Mouse (Mus musculus) forebrain, embryonic 11.5 days (tissue): Measurements from ENCODE around the gene Dusp14. TPM values are rescaled to one million over a fixed set of nuclear protein-coding genes. Genes with fewer than 3 reads are reported as not detected.
A peak's percentile ranks its signal among the peaks of the same experiment; 100 is the strongest.

ENCODE experiments used
- ATAC-seq: fragments of 200-750 bp; cut with Nextera tagmentation; replicated peaks from 2 replicates; pipeline ENCODE4 v1.8.0; 2017; ENCODE audit warnings: moderate TSS enrichment; ENCODE audit not compliant: low FRiP score
- DNase-seq: peaks from one replicate; pipeline ENCODE4 v3.0.0-alpha.2; 2017; ENCODE audit warnings: low spot score
- H3K27ac ChIP-seq: fragments of 300-500 bp; sonication (generic); 2 replicates; pipeline ENCODE4 v1.5.1; 2014; ENCODE audit warnings: low read depth, low read length
- H3K27me3 ChIP-seq: fragments of 300-500 bp; sonication (generic); 2 replicates; pipeline ENCODE4 v1.6.1; 2014; ENCODE audit warnings: mild to moderate bottlenecking, low read length, mixed read lengths; ENCODE audit not compliant: control insufficient read depth, insufficient read depth
- H3K36me3 ChIP-seq: fragments of 300-500 bp; sonication (generic); 2 replicates; pipeline ENCODE4 v1.6.1; 2014; ENCODE audit warnings: mild to moderate bottlenecking, low read length, moderate library complexity, mixed read lengths; ENCODE audit not compliant: control insufficient read depth, insufficient read depth
- H3K4me1 ChIP-seq: fragments of 300-500 bp; sonication (generic); replicated peaks from 2 replicates; pipeline ENCODE4 v1.6.1; 2014; ENCODE audit warnings: low read length, mixed read lengths; ENCODE audit not compliant: control insufficient read depth, insufficient read depth
- H3K4me2 ChIP-seq: fragments of 300-500 bp; sonication (generic); 2 replicates; pipeline ENCODE4 v1.6.1; 2014; ENCODE audit warnings: low read depth, mild to moderate bottlenecking, low read length, moderate library complexity, mixed read lengths; ENCODE audit not compliant: severe bottlenecking
- H3K4me3 ChIP-seq: fragments of 300-500 bp; sonication (generic); 2 replicates; pipeline ENCODE4 v1.5.1; 2014; ENCODE audit warnings: low read depth, low read length
- H3K9ac ChIP-seq: fragments of 300-500 bp; sonication (generic); 2 replicates; pipeline ENCODE4 v1.6.1; 2014; ENCODE audit warnings: low read length
- H3K9me3 ChIP-seq: fragments of 300-500 bp; sonication (generic); 2 replicates; pipeline ENCODE4 v1.6.1; 2016; ENCODE audit warnings: low read length, mixed read lengths; ENCODE audit not compliant: control insufficient read depth
- WGBS: fragments of 180-500 bp; shearing (Covaris S2); extraction: QIAGEN DNeasy Blood & Tissue Kit; methylation state at CpG from one replicate; pipeline ENCODE4 v1.1.7; 2014; 5-methylcytosine and 5-hydroxymethylcytosine counted together
- polyA plus RNA-seq: library from polyadenylated mRNA; unstranded; fragments of >200 nt; fragmentation: Nextera tagmentation; extraction: Ambion mirVana; gene quantifications from 2 replicates; pipeline ENCODE4 v1.2.1, GENCODE M21; 2014

The Dusp14 gene
- polyA plus RNA-seq, 1 experiment from 2014 or later = 12.8 TPM

DNA sequence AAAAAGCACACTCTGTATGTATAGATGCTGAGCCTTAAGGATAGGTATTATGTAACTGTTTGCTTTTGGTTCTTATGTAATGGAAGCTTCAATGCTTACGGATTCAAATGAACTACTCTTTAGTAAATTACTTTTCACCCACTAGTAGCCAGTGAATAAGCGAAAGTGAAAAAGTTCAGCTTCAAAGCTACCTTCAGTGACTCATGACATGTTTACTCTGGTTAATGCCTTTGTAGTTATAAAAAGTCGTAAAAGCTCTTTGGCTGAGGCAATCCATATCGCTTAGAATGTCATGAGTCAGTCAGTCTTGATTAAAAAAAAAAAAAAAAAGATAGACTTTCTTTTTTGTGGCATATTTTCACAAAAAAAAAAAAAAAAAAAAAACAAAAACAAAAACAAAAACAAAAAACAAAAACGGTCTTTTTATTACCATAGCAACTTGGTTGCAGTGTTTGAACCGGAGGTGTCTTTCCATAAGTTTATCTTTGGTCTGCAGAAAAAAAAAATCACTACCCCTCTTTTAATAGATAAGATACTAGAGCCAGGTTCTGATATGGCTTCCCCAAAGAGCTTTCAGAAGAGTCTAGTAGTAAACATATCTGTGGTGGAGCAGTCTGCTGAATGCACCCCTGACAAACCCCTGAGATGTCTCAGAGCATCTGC lies 52.8 kb downstream of the Dusp14 start:
- no peak overlapping the region for H3K27ac ChIP-seq
- DNase-seq (no peak), ATAC-seq (no peak)
- no peak overlapping the region for H3K4me2 ChIP-seq
- H3K4me1 ChIP-seq = peaks cover 3% of the 10 kb centered on the region; the same call in 1 of the 2 replicates
- H3K9ac ChIP-seq = no peak overlapping the region
- H3K27me3 ChIP-seq = no peaks in the 10 kb centered on the region
- H3K9me3 ChIP-seq = no peaks in the 10 kb centered on the region
- 96% methylated on average over 6 of the region's 6 CpGs for WGBS
- H3K4me3 ChIP-seq = no peak overlapping the region
- H3K36me3 ChIP-seq = no peaks in the 10 kb centered on the region; the same call in 1 of the 2 replicates

- Histone ChIP-seq H3K9ac (no peak overlapping the region), H3K27me3 (no peaks in the 10 kb centered on the region), H3K4me3 (no peak overlapping the region), H3K4me1 (peaks cover 7% of the 10 kb centered on the region; the same call in 1 of the 2 replicates), H3K9me3 (no peaks in the 10 kb centered on the region), H3K27ac (peak overlapping the region; percentile 42; the same call in 1 of the 2 replicates), H3K4me2 (no peak overlapping the region), H3K36me3 (peaks cover 5% of the 10 kb centered on the region; the same call in 1 of the 2 replicates)
- no peak for ATAC-seq
- DNase-seq = peak; percentile 65
- 9% methylated on average over 7 of the region's 7 CpGs for WGBS
Observed at GRCm38 (mm10) chr11:84013105-84013504, 56.0 kb downstream of the Dusp14 start.

- 24% methylated on average over 2 of the region's 2 CpGs for WGBS
- Histone ChIP-seq H3K4me1 (peaks cover 7% of the 10 kb centered on the region; the same call in 1 of the 2 replicates), H3K9me3 (no peaks in the 10 kb centered on the region), H3K9ac (no peak overlapping the region), H3K27me3 (no peaks in the 10 kb centered on the region), H3K36me3 (peaks cover 5% of the 10 kb centered on the region; the same call in 1 of the 2 replicates), H3K4me3 (no peak overlapping the region), H3K27ac (no peak overlapping the region; the same call in 1 of the 2 replicates), H3K4me2 (no peak overlapping the region)
- ATAC-seq (no peak), DNase-seq (no peak)
Observed at GRCm38 (mm10) chr11:84011576-84011975, 57.5 kb downstream of the Dusp14 start.

DNA sequence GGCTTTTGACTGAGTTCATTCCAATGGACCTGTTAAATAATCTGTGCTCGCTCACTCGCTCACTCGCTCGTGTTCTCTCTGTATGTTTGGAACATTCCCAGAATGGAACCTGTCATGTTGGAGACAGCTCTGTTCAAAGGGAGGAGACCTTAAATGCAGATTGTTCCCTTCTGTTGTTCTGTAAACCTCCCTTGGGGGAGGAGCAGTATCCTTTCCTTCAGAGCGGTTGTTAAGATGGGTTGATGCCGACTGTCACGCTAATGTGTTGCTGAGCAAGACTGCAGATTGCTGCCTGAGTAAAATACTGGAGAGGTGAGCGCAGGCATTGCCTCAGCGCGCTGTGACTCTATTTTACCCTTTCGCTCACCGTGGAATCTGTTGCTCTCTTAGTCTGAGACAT lies 58.0 kb downstream of the Dusp14 start:
- H3K27ac ChIP-seq = no peak overlapping the region; the same call in 1 of the 2 replicates
- H3K4me2 ChIP-seq = no peak overlapping the region
- no peaks in the 10 kb centered on the region for H3K9me3 ChIP-seq
- 19% methylated on average over 12 of the region's 12 CpGs for WGBS
- no peaks in the 10 kb centered on the region for H3K27me3 ChIP-seq
- H3K4me1 ChIP-seq = peaks cover 7% of the 10 kb centered on the region; the same call in 1 of the 2 replicates
- ATAC-seq = no peak
- no peak for DNase-seq
- H3K36me3 ChIP-seq = peaks cover 5% of the 10 kb centered on the region; the same call in 1 of the 2 replicates
- H3K9ac ChIP-seq = peak overlapping the region; percentile 7; the same call in 1 of the 2 replicates
- H3K4me3 ChIP-seq = no peak overlapping the region

GRCm38 (mm10) chr11:84010411-84010810 lies 58.6 kb downstream of the Dusp14 start:
- H3K27ac ChIP-seq = no peak overlapping the region
- ATAC-seq = no peak
- no peak overlapping the region for H3K4me3 ChIP-seq
- H3K36me3 ChIP-seq = peaks cover 5% of the 10 kb centered on the region; the same call in 1 of the 2 replicates
- H3K4me2 ChIP-seq = no peak overlapping the region
- no peak overlapping the region for H3K9ac ChIP-seq
- DNase-seq = no peak
- no peaks in the 10 kb centered on the region for H3K9me3 ChIP-seq
- H3K4me1 ChIP-seq = peaks cover 7% of the 10 kb centered on the region; the same call in 1 of the 2 replicates
- 73% methylated on average over 9 of the region's 9 CpGs for WGBS
- no peaks in the 10 kb centered on the region for H3K27me3 ChIP-seq

DNA sequence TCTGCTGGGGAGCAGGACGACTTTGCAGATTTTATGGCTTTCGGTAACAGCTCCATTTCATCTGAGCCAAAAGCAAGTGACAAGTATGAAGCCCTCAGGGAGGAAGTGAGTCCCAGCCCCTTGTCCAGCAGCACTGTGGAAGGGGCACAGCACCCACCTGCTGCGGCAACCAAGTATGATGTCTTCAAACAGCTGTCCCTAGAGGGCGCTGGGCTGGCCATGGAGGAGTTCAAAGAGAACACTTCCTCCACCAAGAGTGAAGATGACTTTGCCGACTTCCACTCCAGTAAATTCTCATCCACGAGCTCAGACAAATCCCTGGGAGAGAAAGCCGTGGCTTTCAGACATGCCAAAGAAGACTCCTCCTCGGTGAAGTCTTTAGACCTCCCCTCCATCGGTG lies 60.1 kb downstream of the Dusp14 start:
- H3K4me1 ChIP-seq = peaks cover 7% of the 10 kb centered on the region; the same call in 1 of the 2 replicates
- no peak for ATAC-seq
- H3K27me3 ChIP-seq = no peaks in the 10 kb centered on the region
- H3K36me3 ChIP-seq = peaks cover 5% of the 10 kb centered on the region; the same call in 1 of the 2 replicates
- H3K4me2 ChIP-seq = no peak overlapping the region
- H3K4me3 ChIP-seq = no peak overlapping the region
- no peak for DNase-seq
- WGBS = 87% methylated on average over 9 of the region's 9 CpGs
- H3K9ac ChIP-seq = no peak overlapping the region
- no peak overlapping the region for H3K27ac ChIP-seq
- H3K9me3 ChIP-seq = no peaks in the 10 kb centered on the region

GRCm38 (mm10) chr11:84003986-84004385 lies 65.1 kb downstream of the Dusp14 start:
- H3K36me3 ChIP-seq = peaks cover 5% of the 10 kb centered on the region; the same call in 1 of the 2 replicates
- H3K9me3 ChIP-seq = no peaks in the 10 kb centered on the region
- DNase-seq = no peak
- H3K27me3 ChIP-seq = no peaks in the 10 kb centered on the region
- no peak overlapping the region for H3K9ac ChIP-seq
- H3K4me1 ChIP-seq = no peaks in the 10 kb centered on the region
- WGBS = 86% methylated on average over 6 of the region's 6 CpGs
- H3K4me3 ChIP-seq = no peak overlapping the region
- no peak overlapping the region for H3K4me2 ChIP-seq
- no peak overlapping the region for H3K27ac ChIP-seq
- ATAC-seq = no peak

- no peak overlapping the region for H3K27ac ChIP-seq
- no peaks in the 10 kb centered on the region for H3K4me1 ChIP-seq
- no peaks in the 10 kb centered on the region for H3K27me3 ChIP-seq
- ATAC-seq = no peak
- H3K9me3 ChIP-seq = no peaks in the 10 kb centered on the region
- WGBS = 90% methylated on average over 3 of the region's 3 CpGs
- no peaks in the 10 kb centered on the region; the same call in 1 of the 2 replicates for H3K36me3 ChIP-seq
- H3K9ac ChIP-seq = no peak overlapping the region
- H3K4me2 ChIP-seq = no peak overlapping the region
- H3K4me3 ChIP-seq = no peak overlapping the region
- no peak for DNase-seq
Observed at GRCm38 (mm10) chr11:84001257-84001656, 67.8 kb downstream of the Dusp14 start.
